Mouse (Mus musculus): ENCODE measurements around the gene Ryr2. TPM values are rescaled to one million over a fixed set of nuclear protein-coding genes. Genes with fewer than 3 reads are reported as not detected.

The Ryr2 gene
- total and polyA plus RNA-seq, 3 experiments = 0.11 to 0.13 TPM; not detected in 1

DNA sequence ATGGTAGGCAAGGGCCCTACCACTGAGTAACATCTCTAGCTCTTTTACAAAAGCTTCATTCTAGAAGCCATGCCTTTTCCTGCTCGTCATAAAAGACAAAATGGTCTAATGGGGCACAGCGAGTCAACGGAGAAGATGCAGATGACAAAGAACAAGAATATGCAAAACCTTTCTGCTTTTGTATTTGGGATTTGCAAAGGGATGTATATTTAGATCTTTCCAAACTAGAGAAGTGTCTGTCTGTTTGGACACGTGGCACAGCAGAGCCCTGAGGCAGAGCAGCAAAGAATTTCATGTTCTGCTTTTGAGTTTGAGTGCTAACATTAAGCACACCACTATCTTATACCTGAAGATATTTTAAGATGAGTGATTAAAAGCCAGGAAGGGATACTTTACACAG, 224.4 kb downstream of the Ryr2 start:
- 0 out of 2 replicates have a peak overlapping the region, but pooled peaks have one; percentile 9 for H3K4me2 ChIP-seq (ENCODE audit: insufficient read depth, low read depth, poor library complexity, severe bottlenecking)
- H3K9ac ChIP-seq (ENCODE audit: insufficient read depth, low read depth) = no peak overlapping the region
- H3K27ac ChIP-seq (ENCODE audit: insufficient read depth, low read depth) = no peak overlapping the region
- H3K79me2 ChIP-seq (replicated peaks; ENCODE audit: control insufficient read depth, extremely low read depth, insufficient read depth, poor library complexity, severe bottlenecking) = no peaks in the 10 kb centered on the region
- in situ Hi-C loops (cut with MboI; ENCODE audit: low pct_ligation_motif_present, low pct_unique_long_range_greater_than_20kb, low sequenced_read_pairs) = no loop called here
- DNase-seq (ENCODE audit: extremely low read depth) = peak; percentile 45
- dilution Hi-C loops (cut with MboI; ENCODE audit: extremely low pct_ligation_motif_present, extremely low pct_unique_long_range_greater_than_20kb, low sequenced_read_pairs) = no loop called here
- TF ChIP-seq E2F4 (IDR thresholded peaks at IDR 0.05; ENCODE audit: insufficient replicate concordance, low read depth, low read length) (no peak), USF1 (IDR thresholded peaks at IDR 0.05; ENCODE audit: low read depth, low read length) (peak; percentile 23), MYC (IDR thresholded peaks at IDR 0.05; ENCODE audit: low read depth, low read length) (no peak), TCF12 (IDR thresholded peaks at IDR 0.05; ENCODE audit: low read depth, low read length) (no peak), SMC3 (IDR thresholded peaks at IDR 0.05; ENCODE audit: low read depth, low read length) (no peak), MEF2A (IDR thresholded peaks at IDR 0.05; ENCODE audit: borderline replicate concordance, low read depth, low read length) (peak; percentile 69), POLR2AphosphoS2 (IDR thresholded peaks at IDR 0.05; ENCODE audit: low read depth, low read length) (no peak), MAX (IDR thresholded peaks at IDR 0.05; ENCODE audit: low read length) (peak; percentile 72), MAFK (IDR thresholded peaks at IDR 0.05; ENCODE audit: insufficient replicate concordance, low read length) (no peak), USF2 (conservative IDR thresholded peaks at IDR 0.05; ENCODE audit: low read depth, low read length) (peak; percentile 30; the same call in 1 of the 2 replicates), UBTF (IDR thresholded peaks at IDR 0.05; ENCODE audit: low read depth, low read length) (no peak), JUN (IDR thresholded peaks at IDR 0.05; ENCODE audit: insufficient read depth, low read depth, low read length) (no peak), EP300 (IDR thresholded peaks at IDR 0.05; ENCODE audit: low read length) (0 out of 2 replicates have a peak, but pooled peaks have one; percentile 50), IRF4 (IDR thresholded peaks at IDR 0.05; ENCODE audit: low read depth, low read length) (peak; percentile 63)
- H3K27me3 ChIP-seq (replicated peaks) = no peaks in the 10 kb centered on the region
- no peaks in the 10 kb centered on the region for H3K9me3 ChIP-seq (replicated peaks; ENCODE audit: low read length)
- H3K36me3 ChIP-seq (replicated peaks in 1 of 2; ENCODE audit: control insufficient read depth in 1 of 2, insufficient read depth in 1 of 2, low read length in 1 of 2) = no peaks in the 10 kb centered on the region
- peaks cover 5 to 18% of the 10 kb centered on the region in 2 experiments for H3K4me1 ChIP-seq (ENCODE audit: control insufficient read depth in 1 of 2, insufficient read depth in 2 of 2)
- no peak overlapping the region for H3K4me3 ChIP-seq (replicated peaks in 1 of 3; ENCODE audit: low read depth in 2 of 3, low read length in 2 of 3, poor library complexity in 1 of 3)

DNA sequence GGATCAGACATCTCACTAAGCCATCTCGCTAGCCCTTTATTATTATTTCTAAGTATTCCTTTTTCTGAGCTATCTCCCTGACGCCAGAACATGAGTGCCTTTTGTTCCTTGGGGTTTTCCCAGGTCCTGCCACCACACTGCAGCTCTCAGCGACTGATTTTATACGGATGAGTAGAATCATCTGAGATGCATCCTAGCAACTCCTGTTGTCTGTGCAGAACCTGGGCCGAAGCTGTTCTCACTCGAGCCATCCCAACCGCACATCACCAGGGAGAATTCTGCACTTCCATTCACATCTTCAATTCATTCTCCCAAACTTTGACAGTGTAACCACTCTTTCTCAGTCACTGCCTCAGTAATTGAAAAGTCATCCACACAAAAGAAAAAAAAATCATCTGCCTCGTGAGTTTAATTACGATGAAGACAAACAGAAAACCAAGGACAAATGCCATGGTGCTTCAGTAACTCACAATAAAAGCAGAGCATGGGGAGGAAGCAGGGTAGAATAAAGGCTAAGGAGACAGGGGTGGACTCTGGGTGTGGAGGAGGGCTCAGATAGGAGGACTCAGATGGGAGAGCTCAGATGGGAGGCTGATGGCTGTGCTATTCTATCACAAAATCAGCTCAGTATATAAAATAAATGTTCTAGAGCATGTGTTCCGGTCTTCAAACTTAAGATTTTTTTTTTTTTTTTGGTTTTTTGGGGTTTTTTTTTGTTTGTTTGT, 226.1 kb downstream of the Ryr2 start:
- H3K4me3 ChIP-seq (replicated peaks in 1 of 3; ENCODE audit: low read depth in 2 of 3, low read length in 2 of 3, poor library complexity in 1 of 3) = no peak overlapping the region
- H3K9me3 ChIP-seq (replicated peaks; ENCODE audit: low read length) = no peaks in the 10 kb centered on the region
- no peaks in the 10 kb centered on the region for H3K36me3 ChIP-seq (replicated peaks in 1 of 2; ENCODE audit: control insufficient read depth in 1 of 2, insufficient read depth in 1 of 2, low read length in 1 of 2)
- dilution Hi-C loops (cut with MboI; ENCODE audit: extremely low pct_ligation_motif_present, extremely low pct_unique_long_range_greater_than_20kb, low sequenced_read_pairs) (no loop called here), in situ Hi-C loops (cut with MboI; ENCODE audit: low pct_ligation_motif_present, low pct_unique_long_range_greater_than_20kb, low sequenced_read_pairs) (no loop called here)
- no peaks in the 10 kb centered on the region for H3K79me2 ChIP-seq (replicated peaks; ENCODE audit: control insufficient read depth, extremely low read depth, insufficient read depth, poor library complexity, severe bottlenecking)
- no peak for DNase-seq (ENCODE audit: extremely low read depth)
- peaks cover 5 to 18% of the 10 kb centered on the region in 2 experiments for H3K4me1 ChIP-seq (ENCODE audit: control insufficient read depth in 1 of 2, insufficient read depth in 2 of 2)
- no peak overlapping the region for H3K27ac ChIP-seq (ENCODE audit: insufficient read depth, low read depth)
- H3K4me2 ChIP-seq (ENCODE audit: insufficient read depth, low read depth, poor library complexity, severe bottlenecking) = no peak overlapping the region
- no peak overlapping the region for H3K9ac ChIP-seq (ENCODE audit: insufficient read depth, low read depth)
- TF ChIP-seq MAX (IDR thresholded peaks at IDR 0.05; ENCODE audit: low read length) = no peak
- no peak for TF ChIP-seq ZMIZ1 (IDR thresholded peaks at IDR 0.05; ENCODE audit: low read depth, low read length)
- TF ChIP-seq GABPA (IDR thresholded peaks at IDR 0.05; ENCODE audit: insufficient replicate concordance, low read depth, low read length) = no peak
- TF ChIP-seq TCF12 (IDR thresholded peaks at IDR 0.05; ENCODE audit: low read depth, low read length) = no peak
- no peak for TF ChIP-seq UBTF (IDR thresholded peaks at IDR 0.05; ENCODE audit: low read depth, low read length)
- TF ChIP-seq CTCF (conservative IDR thresholded peaks at IDR 0.05 in 1 of 2, IDR thresholded peaks at IDR 0.05 in 1 of 2; ENCODE audit: low read depth in 2 of 2, low read length in 2 of 2) = no peak
- H3K27me3 ChIP-seq (replicated peaks) = no peaks in the 10 kb centered on the region

All from CH12.LX (cell line).